Mouse (Mus musculus) left cerebral cortex, adult 8-10 months (tissue): Measurements from ENCODE around the gene Ina. TPM values are rescaled to one million over a fixed set of nuclear protein-coding genes. Genes with fewer than 3 reads are reported as not detected.
"Not testable (repeated sequence)": the region's sequence is repeated elsewhere in the genome, so short reads cannot be mapped to it uniquely, and the experiment has no call there.

ENCODE experiments used
- DNase-seq, 2 experiments: peaks; one replicate each; pipeline ENCODE4 v3.0.0; 2022; ENCODE audit warnings: low spot score in 2 of 2
- total RNA-seq, 4 experiments: library from RNA; stranded (reverse); gene quantifications; 2 replicates each; pipeline ENCODE4 v1.2.4; 2022

The Ina gene
- total RNA-seq, 4 experiments from 2014 or later = 175 to 187 (median 178) TPM

GRCm38 (mm10) chr19:46984726-46985622 lies 29.5 kb upstream of the Ina start:
- DNase-seq = no peak

- no peak for DNase-seq
Observed at GRCm38 (mm10) chr19:46987646-46988045, 26.9 kb upstream of the Ina start.

- DNase-seq = no peak
Observed at GRCm38 (mm10) chr19:46988231-46989087, 26.0 kb upstream of the Ina start.

GRCm38 (mm10) chr19:46989479-46990152 lies 24.9 kb upstream of the Ina start:
- no peak for DNase-seq

- DNase-seq = no peak
Observed at GRCm38 (mm10) chr19:46990153-46990518, 24.4 kb upstream of the Ina start.

- DNase-seq = not testable (repeated sequence)
Observed at GRCm38 (mm10) chr19:46990625-46991024, 23.9 kb upstream of the Ina start.

GRCm38 (mm10) chr19:46991145-46991544 lies 23.4 kb upstream of the Ina start:
- DNase-seq = peak in 1 of 2 experiments; percentile 82

GRCm38 (mm10) chr19:46992329-46992728 lies 22.2 kb upstream of the Ina start:
- DNase-seq = not testable (repeated sequence)

- no peak for DNase-seq
Observed at GRCm38 (mm10) chr19:46996095-46996494, 18.4 kb upstream of the Ina start.

- DNase-seq = no peak
Observed at GRCm38 (mm10) chr19:46998168-46998870, 16.2 kb upstream of the Ina start.

- no peak for DNase-seq
Observed at GRCm38 (mm10) chr19:46998953-46999352, 15.5 kb upstream of the Ina start.

- no peak for DNase-seq
Observed at GRCm38 (mm10) chr19:46999753-47000152, 14.7 kb upstream of the Ina start.

- not testable (repeated sequence) for DNase-seq
Observed at GRCm38 (mm10) chr19:47000357-47000756, 14.1 kb upstream of the Ina start.

- no peak for DNase-seq
Observed at GRCm38 (mm10) chr19:47003742-47004511, 10.6 kb upstream of the Ina start.

- no peak for DNase-seq
Observed at GRCm38 (mm10) chr19:47005873-47006272, 8.6 kb upstream of the Ina start.

GRCm38 (mm10) chr19:47006321-47006720 lies 8.2 kb upstream of the Ina start:
- DNase-seq = no peak

- no peak for DNase-seq
Observed at GRCm38 (mm10) chr19:47009420-47009819, 5.1 kb upstream of the Ina start.

GRCm38 (mm10) chr19:47009943-47010342 lies 4.6 kb upstream of the Ina start:
- no peak for DNase-seq

GRCm38 (mm10) chr19:47012521-47013130 lies 1.9 kb upstream of the Ina start:
- no peak for DNase-seq
